Mouse (Mus musculus) liver, embryonic 14.5 days (tissue): ENCODE results near the gene Ucma. TPM values are rescaled to one million over a fixed set of nuclear protein-coding genes. Genes with fewer than 3 reads are reported as not detected.
A peak's percentile ranks its signal among the peaks of the same experiment; 100 is the strongest.

Source experiments
- ATAC-seq: fragments of 200-750 bp; cut with Nextera tagmentation; 2 replicates; pipeline ENCODE4 v1.8.0; 2017; ENCODE audit warnings: moderate number of reproducible peaks, mild to moderate bottlenecking, moderate library complexity; ENCODE audit not compliant: insufficient read depth
- DNase-seq, 3 experiments: peaks; one replicate each; pipeline ENCODE4 v3.0.0-alpha.2; 2012 to 2013; ENCODE audit warnings: low read depth in 3 of 3, low spot score in 3 of 3
- H3K27ac ChIP-seq: fragments of 300-500 bp; sonication (generic); 2 replicates; pipeline ENCODE4 v1.5.1; 2014; ENCODE audit warnings: moderate library complexity, mild to moderate bottlenecking, control low read depth, inconsistent platforms
- H3K27me3 ChIP-seq: fragments of 300-500 bp; sonication (generic); 2 replicates; pipeline ENCODE4 v1.6.1; 2014; ENCODE audit warnings: mild to moderate bottlenecking, low read length, moderate library complexity; ENCODE audit not compliant: control insufficient read depth, insufficient read depth
- H3K36me3 ChIP-seq: fragments of 300-500 bp; sonication (generic); replicated peaks from 2 replicates; pipeline ENCODE4 v1.6.1; 2014; ENCODE audit warnings: low read depth; ENCODE audit not compliant: control insufficient read depth, insufficient read depth
- H3K4me1 ChIP-seq, 2 experiments: fragments of 200-500 bp in 1 of 2; fragments of 300-500 bp in 1 of 2; sonication (generic) in 1 of 2; replicated peaks; 2 replicates each; pipeline ENCODE4 v1.6.1; 2012 to 2014; ENCODE audit warnings: antibody characterized with exemption in 1 of 2, inconsistent platforms in 1 of 2, low read length in 1 of 2; ENCODE audit not compliant: control insufficient read depth in 2 of 2, insufficient read depth in 2 of 2
- H3K4me2 ChIP-seq: fragments of 300-500 bp; sonication (generic); 2 replicates; pipeline ENCODE4 v1.6.1; 2014; ENCODE audit warnings: low read depth, mild to moderate bottlenecking, control low read depth, moderate library complexity
- H3K4me3 ChIP-seq, 2 experiments: fragments of 200-500 bp in 1 of 2; fragments of 300-500 bp in 1 of 2; sonication (generic) in 1 of 2; 2 replicates each; pipeline ENCODE4 v1.5.1; 2012 to 2014; ENCODE audit warnings: low read depth in 2 of 2, low read length in 2 of 2, mild to moderate bottlenecking in 2 of 2, control low read depth in 1 of 2, inconsistent platforms in 1 of 2, moderate library complexity in 1 of 2; ENCODE audit not compliant: insufficient read depth in 1 of 2
- H3K9ac ChIP-seq: fragments of 300-500 bp; sonication (generic); replicated peaks from 2 replicates; pipeline ENCODE4 v1.6.1; 2014; ENCODE audit warnings: mild to moderate bottlenecking, control low read depth, moderate library complexity
- H3K9me3 ChIP-seq: fragments of 300-500 bp; sonication (generic); 2 replicates; pipeline ENCODE4 v1.6.1; 2016; ENCODE audit warnings: low read length, mixed read lengths; ENCODE audit not compliant: control insufficient read depth
- CTCF ChIP-seq: IDR thresholded peaks from 2 replicates; pipeline ENCODE4 v1.5.1; 2016; ENCODE audit warnings: antibody characterized with exemption, low read depth, control low read depth
- EP300 ChIP-seq: IDR thresholded peaks from 2 replicates; pipeline ENCODE4 v1.6.1; 2016; ENCODE audit warnings: antibody characterized with exemption, low read depth
- WGBS: fragments of 180-500 bp; shearing (Covaris S2); extraction: QIAGEN DNeasy Blood & Tissue Kit; methylation state at CpG from one replicate; pipeline ENCODE4 v1.1.7; 2014; ENCODE audit not compliant: insufficient replicate concordance; 5-methylcytosine and 5-hydroxymethylcytosine counted together
- polyA plus RNA-seq, 2 experiments: library from polyadenylated mRNA; depleted of rRNA in 1 of 2; stranded (reverse) in 1 of 2; unstranded in 1 of 2; fragments of >200 nt; fragmentation: Nextera tagmentation in 1 of 2; extraction: Ambion mirVana in 1 of 2; gene quantifications; 2 replicates each; pipeline versions ENCODE4 v1.2.1 to v1.2.3; 2012 to 2014

Gene Ucma
- polyA plus RNA-seq, 2 experiments, result not detected

GRCm38 (mm10) chr2:4996421-4996824 lies 20.5 kb downstream of the Ucma start:
- peaks cover 89% of the 10 kb centered on the region for H3K36me3 ChIP-seq
- no peaks in the 10 kb centered on the region for H3K9me3 ChIP-seq
- H3K9ac ChIP-seq, result no peak overlapping the region
- no peak overlapping the region for H3K4me3 ChIP-seq
- TF ChIP-seq EP300, result no peak
- peaks cover 0 to 2% of the 10 kb centered on the region in 2 experiments; a peak in 1 of 4 replicates for H3K4me1 ChIP-seq
- H3K4me2 ChIP-seq, result no peak overlapping the region
- no peak overlapping the region for H3K27ac ChIP-seq
- DNase-seq (no peak), ATAC-seq (no peak)
- no peaks in the 10 kb centered on the region for H3K27me3 ChIP-seq
- 81% methylated on average over 6 of the region's 6 CpGs for WGBS

GRCm38 (mm10) chr2:4998905-4999304 lies 23.0 kb downstream of the Ucma start:
- no peaks in the 10 kb centered on the region for H3K9me3 ChIP-seq
- DNase-seq, result no peak
- no peak overlapping the region for H3K4me3 ChIP-seq
- no peak overlapping the region for H3K9ac ChIP-seq
- 69% methylated on average over 3 of the region's 3 CpGs for WGBS
- H3K36me3 ChIP-seq, result peaks cover 91% of the 10 kb centered on the region
- no peak overlapping the region for H3K27ac ChIP-seq
- no peak for TF ChIP-seq EP300
- peak; percentile 42 for TF ChIP-seq CTCF
- no peak for ATAC-seq
- H3K4me2 ChIP-seq, result no peak overlapping the region
- H3K4me1 ChIP-seq, result peaks cover 0 to 2% of the 10 kb centered on the region in 2 experiments; a peak in 1 of 4 replicates
- H3K27me3 ChIP-seq, result no peaks in the 10 kb centered on the region

DNA sequence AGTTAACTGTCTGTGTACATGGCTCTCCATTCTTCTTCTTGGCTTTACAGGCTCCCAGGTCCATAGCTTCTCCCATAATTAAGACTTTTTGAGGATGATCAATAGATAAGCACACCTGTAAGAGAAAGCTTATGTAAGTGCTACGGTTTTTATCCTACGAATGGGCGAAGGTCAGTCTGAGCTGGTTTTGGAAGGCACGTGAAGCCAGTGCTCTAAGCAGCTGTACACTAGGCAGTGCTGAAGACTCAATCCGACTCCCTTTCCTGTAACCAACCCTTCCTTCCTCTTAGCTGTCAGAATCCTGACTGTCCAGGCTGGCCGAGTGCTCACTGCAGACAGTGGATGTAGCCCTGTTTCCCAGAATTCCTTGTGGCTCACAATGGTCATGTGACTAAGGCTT lies 25.3 kb downstream of the Ucma start:
- no peak overlapping the region for H3K27ac ChIP-seq
- peaks cover 90% of the 10 kb centered on the region for H3K36me3 ChIP-seq
- no peaks in the 10 kb centered on the region for H3K9me3 ChIP-seq
- no peak overlapping the region for H3K4me3 ChIP-seq
- no peaks in the 10 kb centered on the region for H3K27me3 ChIP-seq
- TF ChIP-seq CTCF (no peak), EP300 (no peak)
- no peak for DNase-seq
- no peak overlapping the region for H3K4me2 ChIP-seq
- WGBS, result 89% methylated on average over 6 of the region's 6 CpGs
- no peak overlapping the region for H3K9ac ChIP-seq
- ATAC-seq, result no peak
- H3K4me1 ChIP-seq, result peaks cover 0 to under 1% of the 10 kb centered on the region in 2 experiments; a peak in 1 of 4 replicates

DNA sequence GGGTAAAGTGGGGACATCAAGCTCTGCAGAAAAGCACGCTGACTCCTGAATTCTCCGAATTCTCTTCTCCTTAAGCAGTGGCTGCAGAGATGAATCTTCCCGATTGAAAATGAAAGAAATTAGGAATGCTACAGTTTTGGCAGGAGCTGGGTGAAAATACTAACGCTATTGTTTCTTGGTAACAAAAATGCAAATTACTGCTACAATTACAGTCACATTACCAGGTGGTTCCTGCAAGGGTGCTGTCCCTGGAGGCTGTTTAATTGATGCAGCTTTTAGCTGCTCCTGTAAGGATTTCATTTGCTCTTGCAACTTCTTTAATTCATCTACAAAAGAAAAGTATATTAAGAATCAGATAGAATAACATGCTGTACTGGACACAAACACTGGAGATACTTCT lies 31.2 kb downstream of the Ucma start:
- Histone ChIP-seq H3K4me2 (no peak overlapping the region), H3K36me3 (peaks cover 64% of the 10 kb centered on the region), H3K27ac (no peak overlapping the region), H3K4me1 (peaks cover 3 to 10% of the 10 kb centered on the region in 2 experiments), H3K27me3 (no peaks in the 10 kb centered on the region), H3K9me3 (no peaks in the 10 kb centered on the region), H3K4me3 (no peak overlapping the region), H3K9ac (no peak overlapping the region)
- 90% methylated on average over 4 of the region's 4 CpGs for WGBS
- TF ChIP-seq EP300 (no peak), CTCF (no peak)
- no peak for DNase-seq
- ATAC-seq, result no peak

DNA sequence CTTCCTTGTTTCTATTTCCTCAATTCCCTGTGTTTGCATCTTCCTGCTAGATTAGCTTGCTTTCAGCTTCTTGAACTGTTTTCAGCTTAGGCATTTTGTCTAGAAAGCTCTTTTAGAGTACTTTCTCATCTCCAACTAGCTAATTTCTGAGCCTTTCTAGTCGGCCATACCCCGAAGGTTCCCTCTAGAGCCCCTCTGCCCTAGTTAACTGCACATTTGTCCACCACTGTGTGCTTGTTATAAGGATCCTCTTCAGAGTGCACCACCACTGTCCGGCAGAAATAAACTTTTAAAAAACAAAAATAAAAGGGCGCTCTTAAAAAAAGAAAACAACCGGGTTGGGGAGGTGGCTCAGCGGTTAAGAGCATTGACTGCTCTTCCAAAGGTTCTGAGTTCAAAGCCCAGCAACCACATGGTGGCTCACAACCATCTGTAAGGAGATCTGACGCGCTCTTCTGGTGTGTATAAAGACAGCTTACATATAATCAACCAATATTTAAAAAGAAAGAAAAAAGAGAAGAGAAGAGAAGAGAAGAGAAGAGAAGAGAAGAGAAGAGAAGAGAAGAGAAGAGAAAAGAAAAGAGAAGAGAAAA lies 36.1 kb downstream of the Ucma start:
- peak overlapping the region; percentile 77 for H3K4me2 ChIP-seq
- peak; percentile 54; the same call in 1 of the 2 replicates for ATAC-seq
- peaks cover 11 to 17% of the 10 kb centered on the region in 2 experiments for H3K4me1 ChIP-seq
- 5% methylated on average over 8 of the region's 8 CpGs for WGBS
- no peak for TF ChIP-seq EP300
- no peak for TF ChIP-seq CTCF
- DNase-seq, result no peak
- peak overlapping the region; percentile 88 for H3K9ac ChIP-seq
- peak overlapping the region; percentile 50 for H3K27ac ChIP-seq
- H3K4me3 ChIP-seq, result peak overlapping the region; percentile 85 to 96
- no peaks in the 10 kb centered on the region for H3K27me3 ChIP-seq
- no peaks in the 10 kb centered on the region for H3K9me3 ChIP-seq
- H3K36me3 ChIP-seq, result peaks cover 22% of the 10 kb centered on the region
